In genomic region chr16:23997912-23998311, GRCm38 (mm10) we compare ENCODE assay signal across 31 mouse cellular contexts. TPM values are rescaled to one million over a fixed set of nuclear protein-coding genes. Genes with fewer than 3 reads are reported as not detected.
"Had no signal": no experiment of that assay in that cellular context is flagged by ENCODE, and none has a peak within 500 bp of the region (broad histone marks: within the 10 kb centered on the region; RNA-seq: fewer than 3 reads in every experiment).

No protein-coding gene starts in this region.

- H3K9ac ChIP-seq: kidney, embryonic 15.5 days; limb, embryonic 12.5 days; limb, embryonic 15.5 days; liver, embryonic 14.5 days; liver, postnatal 0 days; lung, embryonic 15.5 days had no signal

- ATAC-seq: intestine, embryonic 16.5 days; liver, postnatal 0 days had no signal

- DNase-seq: kidney, adult 8-10 months; kidney, postnatal 10 days; kidney, postnatal 36 days; left cerebral cortex, postnatal 4 days; liver, postnatal 0 days; lung, postnatal 14 days; lung, postnatal 4 days; midbrain, embryonic 14.5 days; right cerebral cortex, postnatal 14 days; spleen, adult 18-20 months; thymus, adult 18-20 months; thymus, postnatal 36 days had no signal

- H3K9me3 ChIP-seq: kidney, embryonic 15.5 days; limb, embryonic 12.5 days; limb, embryonic 15.5 days; lung, embryonic 15.5 days had no signal

- H3K36me3 ChIP-seq: kidney, embryonic 15.5 days; limb, embryonic 12.5 days; limb, embryonic 15.5 days; lung, embryonic 15.5 days had no signal

- H3K4me3 ChIP-seq: kidney, embryonic 15.5 days; limb, embryonic 12.5 days; limb, embryonic 15.5 days; lung, embryonic 15.5 days had no signal

- H3K4me2 ChIP-seq: kidney, embryonic 15.5 days; limb, embryonic 12.5 days; limb, embryonic 15.5 days; liver, embryonic 11.5 days; lung, embryonic 15.5 days; midbrain, embryonic 11.5 days had no signal

- H3K27ac ChIP-seq: kidney, embryonic 15.5 days; limb, embryonic 12.5 days; limb, embryonic 15.5 days; liver, embryonic 14.5 days; lung, embryonic 15.5 days had no signal

- H3K27me3 ChIP-seq: kidney, embryonic 15.5 days; limb, embryonic 12.5 days; limb, embryonic 15.5 days; lung, embryonic 15.5 days had no signal

RNA-seq across cellular contexts. Expression of gene Gm37419, which starts 9.6 kb away (rescaled TPM):
- total RNA-seq: layer of hippocampus, adult 8-10 months; layer of hippocampus, postnatal 10 days; left cerebral cortex, adult 8-10 months; left cerebral cortex, postnatal 14 days; left cerebral cortex, postnatal 4 days; megakaryocyte progenitor cell, adult 5-6 weeks; megakaryocyte-erythroid progenitor cell, adult 5-6 weeks; midbrain, postnatal 0 days had no signal
- polyA plus RNA-seq: intestine, embryonic 16.5 days; kidney, embryonic 15.5 days; limb, embryonic 12.5 days; limb, embryonic 15.5 days; liver, embryonic 11.5 days; liver, embryonic 14.5 days; liver, postnatal 0 days; lung, embryonic 15.5 days; midbrain, embryonic 11.5 days; midbrain, embryonic 14.5 days; midbrain, postnatal 0 days; neural tube, embryonic 11.5 days; neural tube, embryonic 14.5 days; stomach, embryonic 16.5 days; urinary bladder, adult 2 months had no signal
